Mouse (Mus musculus) intestine, embryonic 15.5 days (tissue): ENCODE measurements around the gene Dnaja4. TPM values are rescaled to one million over a fixed set of nuclear protein-coding genes. Genes with fewer than 3 reads are reported as not detected.
A peak's percentile ranks its signal among the peaks of the same experiment; 100 is the strongest.

Experiments
- ATAC-seq: fragments of 200-750 bp; cut with Nextera tagmentation; 2 replicates; pipeline ENCODE4 v1.8.0; 2017; ENCODE audit warnings: moderate TSS enrichment, moderate library complexity
- H3K27ac ChIP-seq: fragments of 300-500 bp; sonication (generic); 2 replicates; pipeline ENCODE4 v1.5.1; 2015; ENCODE audit warnings: mild to moderate bottlenecking, inconsistent platforms
- H3K27me3 ChIP-seq: fragments of 300-500 bp; sonication (generic); replicated peaks from 2 replicates; pipeline ENCODE4 v1.6.1; 2015; ENCODE audit warnings: inconsistent platforms
- H3K36me3 ChIP-seq: fragments of 300-500 bp; sonication (generic); 2 replicates; pipeline ENCODE4 v1.6.1; 2015; ENCODE audit warnings: inconsistent platforms
- H3K4me1 ChIP-seq: fragments of 300-500 bp; sonication (generic); replicated peaks from 2 replicates; pipeline ENCODE4 v1.6.1; 2015; ENCODE audit warnings: inconsistent platforms
- H3K4me2 ChIP-seq: fragments of 300-500 bp; sonication (generic); replicated peaks from 2 replicates; pipeline ENCODE4 v1.6.1; 2015; ENCODE audit warnings: mild to moderate bottlenecking, inconsistent platforms
- H3K4me3 ChIP-seq: fragments of 300-500 bp; sonication (generic); replicated peaks from 2 replicates; pipeline ENCODE4 v1.5.1; 2015; ENCODE audit warnings: inconsistent platforms
- H3K9ac ChIP-seq: fragments of 300-500 bp; sonication (generic); 2 replicates; pipeline ENCODE4 v1.6.1; 2015; ENCODE audit warnings: inconsistent platforms
- H3K9me3 ChIP-seq: fragments of 300-500 bp; sonication (generic); 2 replicates; pipeline ENCODE4 v1.6.1; 2016; ENCODE audit warnings: inconsistent platforms
- WGBS: fragments of 180-500 bp; shearing (Covaris S2); methylation state at CpG from one replicate; pipeline ENCODE4 v1.1.7; 2015; 5-methylcytosine and 5-hydroxymethylcytosine counted together
- polyA plus RNA-seq: library from polyadenylated mRNA; unstranded; fragments of >200 nt; fragmentation: Nextera tagmentation; extraction: Ambion mirVana; gene quantifications from 2 replicates; pipeline ENCODE4 v1.2.1, GENCODE M21; 2015

Dnaja4 gene
- polyA plus RNA-seq, 1 experiment from 2014 or later: 4.3 TPM

DNA sequence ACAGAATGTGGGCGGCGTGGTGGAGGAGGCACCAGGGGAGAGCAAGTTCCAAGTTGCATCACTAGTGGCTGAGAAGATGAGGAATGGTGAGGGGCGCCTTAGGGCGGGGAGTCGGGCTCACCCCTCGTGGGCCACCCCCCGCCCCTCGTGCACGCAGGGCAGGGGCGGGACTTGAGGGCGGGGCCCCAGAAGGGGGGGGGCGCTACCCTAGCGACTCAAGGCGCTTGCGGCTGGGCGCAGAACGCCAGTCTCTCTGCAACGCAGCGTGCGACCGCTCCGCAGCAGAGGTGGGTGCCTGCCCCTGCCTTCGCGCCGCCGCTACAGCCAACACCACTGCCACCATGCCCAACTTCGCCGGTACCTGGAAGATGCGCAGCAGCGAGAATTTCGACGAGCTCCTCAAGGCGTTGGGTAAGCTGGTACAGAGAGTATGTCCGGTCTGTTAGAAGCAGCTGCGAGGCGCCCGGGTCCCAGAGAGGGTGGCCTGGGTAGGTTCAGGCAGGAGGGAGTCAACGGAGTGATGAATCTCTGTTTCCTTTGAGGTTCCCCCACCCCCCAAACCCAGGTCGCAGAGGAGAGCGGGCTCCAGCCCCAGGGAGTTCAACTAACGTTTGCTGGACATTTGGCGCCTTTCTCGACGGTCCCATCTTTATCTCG lies 66.0 kb downstream of the Dnaja4 start, which contains the start of gene Crabp1:
TSS of gene Crabp1 (plus strand) at position 188 of the 657 bp plus-strand sequence.
- H3K4me3 ChIP-seq: peak within 1 kb of the TSS; percentile 34
- H3K9ac ChIP-seq: peak within 1 kb of the TSS; percentile 21; the same call in 1 of the 2 replicates
- no peaks in the 10 kb centered on the region for H3K36me3 ChIP-seq
- H3K4me2 ChIP-seq: peak within 1 kb of the TSS; percentile 81
- no peaks in the 10 kb centered on the region for H3K9me3 ChIP-seq
- no peak within 1 kb of the TSS for H3K27ac ChIP-seq
- H3K4me1 ChIP-seq: peaks cover 16% of the 10 kb centered on the region
- H3K27me3 ChIP-seq: peaks cover 56% of the 10 kb centered on the region
- ATAC-seq: peak; percentile 59; the same call in 1 of the 2 replicates
- 2% methylated on average over 44 of the region's 45 CpGs for WGBS

DNA sequence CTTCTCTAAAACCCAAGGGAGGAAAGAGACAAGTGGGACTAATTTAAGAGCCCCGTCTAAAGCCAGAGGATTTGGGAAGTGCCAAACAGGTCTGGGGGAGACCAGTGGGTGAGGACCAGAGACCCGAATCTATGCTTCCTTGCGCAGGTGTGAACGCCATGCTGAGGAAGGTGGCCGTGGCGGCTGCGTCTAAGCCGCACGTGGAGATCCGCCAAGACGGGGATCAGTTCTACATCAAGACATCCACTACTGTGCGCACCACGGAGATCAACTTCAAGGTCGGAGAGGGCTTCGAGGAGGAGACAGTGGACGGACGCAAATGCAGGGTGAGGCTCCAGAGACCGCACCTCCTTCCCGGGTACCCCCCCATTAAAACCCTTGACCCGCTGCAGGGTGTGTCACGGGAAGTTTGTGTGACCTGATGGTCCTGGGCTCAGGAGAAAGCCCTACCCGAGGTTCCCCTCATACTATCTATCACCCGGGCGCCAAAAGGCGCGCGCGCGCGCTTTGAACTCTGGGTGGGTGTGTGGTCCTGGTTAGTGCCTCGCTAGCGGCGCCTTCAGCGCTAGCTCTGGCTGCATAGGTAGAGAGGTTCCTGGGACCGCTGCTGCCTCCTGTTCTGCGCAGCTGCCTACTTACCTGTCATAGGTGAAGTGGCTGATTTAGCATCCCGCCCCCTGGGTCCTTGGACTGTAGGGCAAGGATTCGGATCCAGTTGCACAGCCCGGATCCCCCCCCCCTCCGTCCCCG lies 66.8 kb downstream of the Dnaja4 start:
- H3K4me1 ChIP-seq: peaks cover 16% of the 10 kb centered on the region
- H3K4me3 ChIP-seq: peak overlapping the region; percentile 34
- peak overlapping the region; percentile 81 for H3K4me2 ChIP-seq
- peaks cover 57% of the 10 kb centered on the region for H3K27me3 ChIP-seq
- no peaks in the 10 kb centered on the region for H3K9me3 ChIP-seq
- H3K9ac ChIP-seq: no peak overlapping the region
- WGBS: under 1% methylated on average over 41 of the region's 41 CpGs
- peak; percentile 63 for ATAC-seq
- no peak overlapping the region for H3K27ac ChIP-seq
- no peaks in the 10 kb centered on the region for H3K36me3 ChIP-seq

Other genes starting within 250 kb of the Dnaja4 start
- 4.1 and 4.4 TPM in 2 replicates for gene Dmxl2, start 197.2 kb upstream of the Dnaja4 start, polyA plus RNA-seq
- not detected in 2 replicates for gene Sh2d7, start 159.9 kb upstream of the Dnaja4 start, polyA plus RNA-seq
- 9.4 and 9.9 TPM in 2 replicates for gene Cib2, start 138.7 kb upstream of the Dnaja4 start, polyA plus RNA-seq
- 194 and 206 TPM in 2 replicates for gene Idh3a, start 112.5 kb upstream of the Dnaja4 start, polyA plus RNA-seq
- 0.16 and 0.52 TPM in 2 replicates for gene Acsbg1, start 37.0 kb upstream of the Dnaja4 start, polyA plus RNA-seq
- 149 and 152 TPM in 2 replicates for gene Wdr61, start 35.6 kb downstream of the Dnaja4 start, polyA plus RNA-seq
- 16.5 and 16.7 TPM in 2 replicates for gene Crabp1, start 65.9 kb downstream of the Dnaja4 start, polyA plus RNA-seq
- gene Ireb2, start 164.9 kb downstream of the Dnaja4 start, polyA plus RNA-seq: 24.1 and 27.8 TPM in 2 replicates
- gene Hykk, start 218.4 kb downstream of the Dnaja4 start, polyA plus RNA-seq: 2.4 and 2.6 TPM in 2 replicates